Mouse (Mus musculus) bone marrow, adult 2 months (tissue): ENCODE data around the gene Cep68. TPM values are rescaled to one million over a fixed set of nuclear protein-coding genes. Genes with fewer than 3 reads are reported as not detected.

ENCODE experiments used
- H3K27ac ChIP-seq: fragments of 200-500 bp; 2 replicates; pipeline ENCODE4 v1.5.1; 2012; ENCODE audit warnings: low read depth, mild to moderate bottlenecking, control low read depth, inconsistent platforms, low read length; ENCODE audit not compliant: control insufficient read depth, poor library complexity, insufficient read depth
- H3K4me1 ChIP-seq: fragments of 200-500 bp; 2 replicates; pipeline ENCODE4 v1.6.1; 2011; ENCODE audit warnings: low read length; ENCODE audit not compliant: control insufficient read depth, insufficient read depth
- H3K4me3 ChIP-seq: fragments of 200-500 bp; replicated peaks from 2 replicates; pipeline ENCODE3; 2011; ENCODE audit warnings: mild to moderate bottlenecking, low read depth, low read length, control low read depth; ENCODE audit not compliant: control insufficient read depth
- CTCF ChIP-seq: fragments of 200-500 bp; IDR thresholded peaks from 2 replicates; pipeline ENCODE4 v1.5.1; 2011; ENCODE audit warnings: low read length, control low read depth; ENCODE audit not compliant: control insufficient read depth, insufficient read depth
- POLR2A ChIP-seq: fragments of 200-500 bp; IDR thresholded peaks from 2 replicates; pipeline ENCODE4 v1.6.1; 2011; ENCODE audit warnings: low read depth, mild to moderate bottlenecking, control low read depth, low read length, borderline replicate concordance; ENCODE audit not compliant: control insufficient read depth
- WGBS: fragments of 180-500 bp; shearing (Covaris S2); methylation state at CpG from one replicate; pipeline ENCODE4 v1.1.7; 2018; 5-methylcytosine and 5-hydroxymethylcytosine counted together
- polyA plus RNA-seq: library from polyadenylated mRNA; stranded (reverse); fragments of >200 nt; gene quantifications from 2 replicates; pipeline ENCODE4 v1.2.4, GENCODE M21; 2011; ENCODE audit warnings: low replicate concordance; ENCODE audit not compliant: missing spikeins, insufficient read depth, insufficient read length

The Cep68 gene
- polyA plus RNA-seq, 1 experiment = 6.8 TPM

DNA sequence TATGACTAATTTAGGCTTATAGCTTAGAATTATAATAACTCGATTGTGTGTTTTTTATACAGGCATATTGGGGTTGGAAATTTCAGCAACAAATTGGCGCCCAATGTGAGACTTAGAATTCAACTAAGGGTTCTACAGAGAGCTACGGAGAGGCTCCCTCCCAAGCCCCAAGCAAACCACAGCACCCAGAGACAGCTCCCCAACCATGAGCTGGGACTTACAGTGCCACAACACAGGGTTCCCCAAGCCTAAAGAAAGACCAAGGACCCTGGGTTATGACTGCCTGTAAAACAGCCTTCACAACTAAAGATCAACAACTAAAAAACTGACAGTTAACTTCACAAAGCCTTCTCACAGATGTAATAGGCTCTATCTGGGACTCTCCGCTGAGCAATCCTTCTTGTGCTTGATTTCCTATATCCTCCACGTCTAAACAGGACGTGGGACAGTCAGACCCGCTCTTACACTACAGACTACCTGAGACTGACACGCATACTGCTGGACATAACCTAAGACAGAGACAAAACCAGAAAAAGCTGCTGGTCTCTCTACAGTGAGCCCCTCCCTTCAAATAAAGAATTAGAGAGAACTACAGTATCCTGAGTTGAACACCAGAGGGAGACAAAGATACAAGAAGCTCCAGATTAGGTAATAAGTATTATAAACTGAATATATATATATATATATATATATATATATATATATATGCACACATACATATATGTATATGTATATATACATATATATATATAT is 13.6 kb upstream of the Cep68 start:
- no peak overlapping the region for H3K27ac ChIP-seq
- no peaks in the 10 kb centered on the region; the same call in 1 of the 2 replicates for H3K4me1 ChIP-seq
- WGBS = 60% methylated on average over 8 of the region's 8 CpGs
- no peak overlapping the region for H3K4me3 ChIP-seq
- TF ChIP-seq POLR2A (no peak), CTCF (no peak)

DNA sequence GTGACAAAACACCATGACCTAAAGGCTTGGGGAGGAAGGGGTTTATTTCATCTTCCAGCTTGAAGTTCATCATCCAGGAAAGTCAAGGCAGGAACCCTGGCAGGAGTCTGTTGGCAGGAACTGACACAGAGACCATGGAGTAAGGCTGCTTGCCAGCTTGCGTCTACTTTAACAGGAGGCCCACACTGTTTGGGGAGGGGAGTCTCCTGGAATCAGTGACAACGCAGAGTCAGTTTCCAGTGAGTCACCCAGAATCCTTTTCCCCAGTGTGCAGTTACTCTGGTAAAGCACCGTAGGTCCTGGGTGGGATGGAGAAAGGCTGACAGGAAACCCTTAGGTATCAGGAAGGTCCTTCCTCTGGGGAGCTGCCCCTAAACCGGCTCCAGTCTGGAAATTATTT is 5.6 kb upstream of the Cep68 start:
- 83% methylated on average over 4 of the region's 4 CpGs for WGBS
- TF ChIP-seq CTCF (no peak), POLR2A (no peak)
- peaks cover 2% of the 10 kb centered on the region for H3K4me1 ChIP-seq
- no peak overlapping the region for H3K4me3 ChIP-seq
- no peak overlapping the region for H3K27ac ChIP-seq

DNA sequence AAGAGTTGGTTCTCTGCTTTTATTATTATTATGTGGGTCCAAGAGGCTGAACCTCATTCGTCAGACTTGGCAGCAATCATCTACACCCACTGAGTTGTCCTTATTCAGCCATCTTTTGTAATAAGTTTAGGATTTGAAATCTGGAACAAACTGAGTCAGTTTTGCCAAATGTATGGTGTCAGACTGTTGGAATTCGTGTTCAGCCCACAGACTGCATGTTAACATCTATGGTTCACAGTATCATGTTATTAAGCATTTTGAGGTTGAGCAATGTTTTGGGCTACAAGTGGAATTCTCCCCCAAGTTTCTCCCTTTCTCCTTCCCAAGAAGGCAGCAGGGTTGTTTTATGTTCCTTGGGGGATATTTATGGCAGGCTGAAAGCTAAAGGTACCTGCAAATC is 3.9 kb upstream of the Cep68 start:
- WGBS = 79% methylated on average over 2 of the region's 2 CpGs
- Histone ChIP-seq H3K27ac (no peak overlapping the region), H3K4me3 (no peak overlapping the region), H3K4me1 (peaks cover 2% of the 10 kb centered on the region)
- no peak for TF ChIP-seq POLR2A
- no peak for TF ChIP-seq CTCF

DNA sequence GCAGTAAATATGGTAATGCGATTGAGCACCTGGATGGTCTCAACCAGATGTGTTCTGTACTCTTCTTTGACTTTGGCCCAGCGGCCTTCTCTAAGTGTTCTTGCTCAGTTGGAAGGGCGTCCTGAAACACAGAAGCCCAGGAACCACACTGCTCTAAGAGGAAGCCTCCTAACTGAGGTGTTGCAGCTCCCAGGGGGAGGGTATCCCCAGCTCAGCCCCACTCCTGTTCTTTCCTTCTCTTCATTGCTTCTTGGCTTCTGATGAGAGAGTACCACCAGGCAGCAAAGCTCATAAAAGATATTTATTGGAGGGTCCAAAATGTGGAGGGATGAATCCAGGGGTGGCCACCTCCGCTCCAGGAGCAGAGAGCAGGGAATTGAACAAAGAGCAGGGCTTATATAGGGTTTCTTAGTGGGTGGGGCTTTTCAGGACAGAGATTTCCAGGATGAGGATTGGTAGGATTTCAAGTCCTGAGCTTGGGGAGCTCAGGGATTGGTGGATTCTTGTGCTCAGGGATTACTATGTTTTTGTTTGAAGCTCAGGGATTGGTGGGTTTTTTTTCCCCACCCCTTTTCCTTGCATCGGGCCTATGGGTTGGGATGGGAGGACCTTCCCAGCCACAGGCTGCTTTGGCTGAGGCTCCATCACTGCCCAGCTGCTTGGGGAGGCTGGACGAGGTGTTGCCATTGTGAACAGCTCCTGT is 1.4 kb upstream of the Cep68 start:
- Histone ChIP-seq H3K27ac (no peak overlapping the region), H3K4me1 (peaks cover 2% of the 10 kb centered on the region), H3K4me3 (no peak overlapping the region)
- WGBS = 68% methylated on average over 6 of the region's 6 CpGs
- TF ChIP-seq CTCF (no peak), POLR2A (no peak)

DNA sequence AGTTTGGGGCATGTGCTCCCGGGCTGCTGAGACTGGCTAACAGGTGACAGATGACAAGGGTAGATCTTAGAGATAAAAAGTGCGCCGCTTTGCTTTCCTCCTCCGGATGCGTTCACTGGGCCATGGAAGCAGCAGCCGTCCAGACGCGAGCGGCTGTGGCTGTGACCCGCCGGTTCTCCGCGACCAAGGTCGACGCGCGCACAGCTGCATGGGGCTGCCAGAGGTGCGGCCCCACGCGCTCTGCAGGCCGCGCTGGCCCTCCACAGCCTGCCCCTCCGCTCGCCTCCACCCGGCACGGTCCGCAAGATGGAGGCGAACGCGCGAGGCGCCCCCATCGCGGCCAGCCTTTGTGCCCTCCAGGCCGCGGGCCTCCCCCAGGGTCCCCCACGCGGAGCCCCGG is 389 bp downstream of the Cep68 start:
- peaks cover 2% of the 10 kb centered on the region for H3K4me1 ChIP-seq

DNA sequence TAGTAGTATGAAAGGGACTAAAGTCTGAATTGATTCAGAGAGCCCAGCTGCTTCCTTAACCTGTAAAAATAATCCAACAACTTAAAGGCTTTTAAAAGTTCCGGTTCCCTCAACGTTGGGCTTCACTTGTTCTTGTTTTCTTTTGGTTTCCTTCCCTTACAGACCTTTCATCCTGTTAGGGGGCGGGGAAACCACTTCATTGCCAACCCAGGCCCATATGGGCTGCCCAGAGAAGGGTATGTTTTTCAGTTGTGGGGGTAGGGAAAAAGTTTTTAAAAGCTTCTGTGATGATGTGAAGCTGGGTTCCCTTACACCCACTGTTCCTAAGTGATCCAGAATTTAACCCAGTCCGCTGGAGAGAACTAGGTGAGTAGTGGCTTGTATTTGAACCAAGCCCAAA is 952 bp downstream of the Cep68 start:
- Histone ChIP-seq H3K4me3 (peak overlapping the region; percentile 6), H3K4me1 (peaks cover 2% of the 10 kb centered on the region), H3K27ac (no peak overlapping the region)
- no peak for TF ChIP-seq POLR2A
- TF ChIP-seq CTCF = no peak
- WGBS = 1% methylated on average over 4 of the region's 4 CpGs

More for the DNA sequence above, 389 bp downstream of the Cep68 start:
- 0% methylated on average over 39 of the region's 39 CpGs for WGBS
- TF ChIP-seq CTCF = no peak
- no peak for TF ChIP-seq POLR2A
- H3K4me3 ChIP-seq = peak overlapping the region; percentile 74
- H3K27ac ChIP-seq = peak overlapping the region; percentile 61

DNA sequence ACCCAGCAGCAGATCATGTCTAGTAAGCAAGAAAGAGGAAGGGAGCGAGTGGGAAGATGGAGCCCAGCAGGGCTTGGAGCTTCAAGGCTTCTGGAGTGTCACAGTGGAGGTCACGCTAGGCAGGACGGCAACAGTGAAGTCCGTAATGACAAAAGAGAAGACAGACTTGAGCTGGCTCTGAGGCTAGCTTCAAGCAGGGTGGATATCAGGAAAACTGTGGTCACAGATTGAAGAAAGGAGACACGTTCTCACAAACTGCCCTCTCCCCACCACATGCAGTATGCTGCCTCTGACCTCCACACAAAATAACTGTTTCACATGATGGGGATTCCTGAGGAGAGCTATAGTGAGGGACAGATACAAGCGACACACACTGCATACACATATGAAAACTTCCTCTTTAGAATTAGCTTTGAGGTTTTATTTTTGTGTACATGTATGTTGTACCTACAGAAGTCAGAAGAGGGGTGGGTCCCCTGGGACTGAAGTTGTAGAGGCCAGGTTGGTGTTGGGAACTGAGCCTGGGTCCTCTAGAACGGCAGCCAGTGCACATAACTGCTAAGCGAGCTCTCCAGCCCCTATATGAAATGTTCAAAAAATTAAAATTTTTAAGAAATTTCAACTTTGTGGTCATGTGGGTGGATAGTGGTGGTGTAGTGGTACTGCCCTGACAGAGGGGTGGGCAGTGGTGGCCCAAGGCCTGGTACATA is 1.9 kb downstream of the Cep68 start:
- H3K27ac ChIP-seq = no peak overlapping the region
- H3K4me1 ChIP-seq = peaks cover 3% of the 10 kb centered on the region
- TF ChIP-seq CTCF (no peak), POLR2A (no peak)
- H3K4me3 ChIP-seq = no peak overlapping the region
- WGBS = 55% methylated on average over 8 of the region's 8 CpGs

DNA sequence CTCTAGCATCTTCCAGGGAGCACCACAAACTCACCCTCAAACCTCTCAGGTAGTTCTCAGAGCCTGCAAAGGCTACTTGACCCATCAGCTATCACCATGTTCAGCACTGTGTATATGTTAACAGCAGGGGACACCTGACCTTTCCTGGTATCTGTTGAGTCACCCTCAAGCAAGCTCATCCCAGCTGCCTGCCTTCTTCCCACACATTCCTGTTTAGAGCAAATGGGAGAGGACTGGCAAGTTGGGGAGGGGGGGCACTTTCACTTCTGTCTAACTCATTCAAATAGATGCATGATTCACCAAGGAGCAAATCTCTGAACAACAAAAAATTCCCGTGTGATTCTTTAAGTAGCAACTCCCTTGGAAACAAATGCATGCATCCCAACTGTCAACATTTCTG is 2.6 kb downstream of the Cep68 start:
- TF ChIP-seq CTCF (no peak), POLR2A (no peak)
- Histone ChIP-seq H3K27ac (no peak overlapping the region), H3K4me1 (peaks cover 3% of the 10 kb centered on the region), H3K4me3 (no peak overlapping the region)
- WGBS = 38% methylated on average over 1 of the region's 1 CpGs
